Mouse (Mus musculus) heart, postnatal 0 days (tissue): ENCODE results near the gene Ptpn5. TPM values are rescaled to one million over a fixed set of nuclear protein-coding genes. Genes with fewer than 3 reads are reported as not detected.

ENCODE experiments used
- ATAC-seq: fragments of 200-750 bp; cut with Nextera tagmentation; 2 replicates; pipeline ENCODE4 v1.8.0; 2017; ENCODE audit warnings: low read depth, moderate number of reproducible peaks, moderate library complexity; ENCODE audit not compliant: insufficient read depth
- DNase-seq: peaks from one replicate; pipeline ENCODE4 v3.0.0-alpha.2; 2016; ENCODE audit warnings: low spot score
- H3K27ac ChIP-seq: fragments of 300-500 bp; sonication (generic); 2 replicates; pipeline ENCODE4 v1.5.1; 2014; ENCODE audit warnings: low read depth, mild to moderate bottlenecking
- H3K27me3 ChIP-seq: fragments of 300-500 bp; sonication (generic); 2 replicates; pipeline ENCODE4 v1.6.1; 2014; ENCODE audit warnings: low read length, mixed read lengths; ENCODE audit not compliant: control insufficient read depth, insufficient read depth
- H3K36me3 ChIP-seq: fragments of 300-500 bp; sonication (generic); replicated peaks from 2 replicates; pipeline ENCODE4 v1.6.1; 2014; ENCODE audit warnings: low read length, mixed read lengths; ENCODE audit not compliant: control insufficient read depth, insufficient read depth
- H3K4me1 ChIP-seq: fragments of 300-500 bp; sonication (generic); 2 replicates; pipeline ENCODE4 v1.6.1; 2014; ENCODE audit warnings: antibody characterized with exemption; ENCODE audit not compliant: control insufficient read depth, insufficient read depth
- H3K4me2 ChIP-seq: fragments of 300-500 bp; sonication (generic); 2 replicates; pipeline ENCODE4 v1.6.1; 2014; ENCODE audit warnings: low read depth, mild to moderate bottlenecking, low read length, moderate library complexity
- H3K4me3 ChIP-seq: fragments of 300-500 bp; sonication (generic); 2 replicates; pipeline ENCODE4 v1.5.1; 2014; ENCODE audit warnings: low read depth, low read length
- H3K9ac ChIP-seq: fragments of 300-500 bp; sonication (generic); replicated peaks from 2 replicates; pipeline ENCODE4 v1.6.1; 2014; ENCODE audit warnings: low read depth, low read length, mixed read lengths
- H3K9me3 ChIP-seq: fragments of 300-500 bp; sonication (generic); replicated peaks from 2 replicates; pipeline ENCODE4 v1.6.1; 2016; ENCODE audit warnings: low read length; ENCODE audit not compliant: control insufficient read depth
- CTCF ChIP-seq: IDR thresholded peaks from 2 replicates; pipeline ENCODE4 v1.5.1; 2016; ENCODE audit warnings: antibody characterized with exemption, control low read depth, low read depth
- EP300 ChIP-seq: IDR thresholded peaks from 2 replicates; pipeline ENCODE4 v1.6.1; 2016; ENCODE audit warnings: antibody characterized with exemption, low read depth
- WGBS: fragments of 180-500 bp; shearing (Covaris S2); extraction: QIAGEN DNeasy Blood & Tissue Kit; methylation state at CpG from one replicate; pipeline ENCODE4 v1.1.7; 2014; 5-methylcytosine and 5-hydroxymethylcytosine counted together
- polyA plus RNA-seq: library from polyadenylated mRNA; unstranded; fragments of >200 nt; fragmentation: Nextera tagmentation; extraction: Ambion mirVana; gene quantifications from 2 replicates; pipeline ENCODE4 v1.2.1, GENCODE M21; 2015
- total RNA-seq: library from RNA; depleted of rRNA; stranded (reverse); fragments of >200 nt; gene quantifications from 2 replicates; pipeline ENCODE4 v1.2.3, GENCODE M21; 2014; ENCODE audit warnings: low replicate concordance

The Ptpn5 gene
- total and polyA plus RNA-seq, 2 experiments from 2014 or later = not detected

DNA sequence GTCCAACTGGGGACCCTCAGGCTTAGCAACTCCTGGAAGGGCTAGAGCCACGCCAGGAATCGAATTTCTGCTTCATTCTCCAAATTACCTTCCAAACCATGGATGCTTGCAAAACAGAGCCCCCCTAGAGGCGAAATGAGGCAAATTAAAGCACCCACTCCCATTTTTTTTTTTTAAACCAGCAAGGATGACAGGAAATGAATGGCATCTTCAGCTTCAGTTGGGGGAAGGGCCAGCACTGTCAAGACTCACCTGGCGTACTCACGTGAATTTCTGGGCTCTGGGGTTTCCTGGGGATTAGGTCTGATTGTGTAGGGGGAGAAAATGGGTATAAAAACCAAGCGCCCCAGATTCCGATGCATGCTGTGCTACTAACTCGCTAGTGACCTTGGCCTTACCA, 2.2 kb downstream of the Ptpn5 start:
- Histone ChIP-seq H3K4me3 (no peak overlapping the region), H3K36me3 (no peaks in the 10 kb centered on the region), H3K9ac (no peak overlapping the region), H3K4me1 (no peaks in the 10 kb centered on the region), H3K9me3 (no peaks in the 10 kb centered on the region), H3K27me3 (peaks cover 65% of the 10 kb centered on the region), H3K4me2 (no peak overlapping the region), H3K27ac (no peak overlapping the region)
- DNase-seq (no peak), ATAC-seq (no peak)
- TF ChIP-seq CTCF (no peak), EP300 (no peak)
- 33% methylated on average over 8 of the region's 8 CpGs for WGBS

DNA sequence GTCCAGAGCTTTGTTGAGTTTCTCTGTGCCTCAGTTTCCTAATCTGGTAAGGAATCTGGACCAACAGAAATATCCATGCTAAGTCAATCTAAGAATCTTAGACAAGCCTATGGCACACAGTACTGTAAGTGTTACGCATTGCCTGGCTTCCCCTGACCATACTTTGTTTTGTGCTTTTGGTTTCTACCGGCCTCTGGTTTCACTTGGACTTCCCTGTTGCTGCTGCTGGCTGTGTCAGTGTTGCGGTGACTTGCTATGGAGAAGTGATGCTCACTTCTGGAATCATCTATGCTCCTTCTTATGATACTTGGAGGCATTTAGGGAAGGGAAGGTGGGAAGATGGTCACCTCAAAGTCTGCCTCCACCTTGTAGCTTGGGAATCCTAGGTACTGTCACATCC, 11.5 kb downstream of the Ptpn5 start:
- Histone ChIP-seq H3K4me2 (no peak overlapping the region), H3K9me3 (no peaks in the 10 kb centered on the region), H3K4me3 (no peak overlapping the region), H3K9ac (no peak overlapping the region), H3K27ac (no peak overlapping the region), H3K4me1 (no peaks in the 10 kb centered on the region), H3K36me3 (no peaks in the 10 kb centered on the region), H3K27me3 (no peaks in the 10 kb centered on the region)
- 73% methylated on average over 3 of the region's 3 CpGs for WGBS
- ATAC-seq (no peak), DNase-seq (no peak)
- TF ChIP-seq CTCF (no peak), EP300 (no peak)

- 55% methylated on average over 6 of the region's 6 CpGs for WGBS
- Histone ChIP-seq H3K9ac (no peak overlapping the region), H3K4me2 (no peak overlapping the region), H3K27ac (no peak overlapping the region), H3K36me3 (no peaks in the 10 kb centered on the region), H3K9me3 (no peaks in the 10 kb centered on the region), H3K27me3 (0 out of 2 replicates have a peak, but pooled peaks cover 3% of the 10 kb centered on the region), H3K4me3 (no peak overlapping the region), H3K4me1 (no peaks in the 10 kb centered on the region)
- TF ChIP-seq CTCF = no peak
- TF ChIP-seq EP300 = no peak
- ATAC-seq (no peak), DNase-seq (no peak)
Measured at GRCm38 (mm10) chr7:47116666-47117065, 16.8 kb downstream of the Ptpn5 start.

- no peak overlapping the region for H3K27ac ChIP-seq
- DNase-seq (no peak), ATAC-seq (no peak)
- H3K36me3 ChIP-seq = no peaks in the 10 kb centered on the region
- H3K4me1 ChIP-seq = no peaks in the 10 kb centered on the region
- H3K9me3 ChIP-seq = no peaks in the 10 kb centered on the region
- 69% methylated on average over 2 of the region's 2 CpGs for WGBS
- no peak overlapping the region for H3K4me2 ChIP-seq
- TF ChIP-seq CTCF = no peak
- no peak for TF ChIP-seq EP300
- 0 out of 2 replicates have a peak, but pooled peaks cover 3% of the 10 kb centered on the region for H3K27me3 ChIP-seq
- H3K4me3 ChIP-seq = no peak overlapping the region
- no peak overlapping the region for H3K9ac ChIP-seq
Measured at GRCm38 (mm10) chr7:47115491-47115890, 18.0 kb downstream of the Ptpn5 start.

GRCm38 (mm10) chr7:47113383-47113782, 20.1 kb downstream of the Ptpn5 start:
- Histone ChIP-seq H3K9ac (no peak overlapping the region), H3K4me3 (no peak overlapping the region), H3K36me3 (no peaks in the 10 kb centered on the region), H3K4me2 (no peak overlapping the region), H3K4me1 (no peaks in the 10 kb centered on the region), H3K27ac (no peak overlapping the region), H3K27me3 (0 out of 2 replicates have a peak, but pooled peaks cover 3% of the 10 kb centered on the region), H3K9me3 (no peaks in the 10 kb centered on the region)
- 61% methylated on average over 7 of the region's 7 CpGs for WGBS
- no peak for DNase-seq
- no peak for ATAC-seq
- no peak for TF ChIP-seq CTCF
- no peak for TF ChIP-seq EP300

DNA sequence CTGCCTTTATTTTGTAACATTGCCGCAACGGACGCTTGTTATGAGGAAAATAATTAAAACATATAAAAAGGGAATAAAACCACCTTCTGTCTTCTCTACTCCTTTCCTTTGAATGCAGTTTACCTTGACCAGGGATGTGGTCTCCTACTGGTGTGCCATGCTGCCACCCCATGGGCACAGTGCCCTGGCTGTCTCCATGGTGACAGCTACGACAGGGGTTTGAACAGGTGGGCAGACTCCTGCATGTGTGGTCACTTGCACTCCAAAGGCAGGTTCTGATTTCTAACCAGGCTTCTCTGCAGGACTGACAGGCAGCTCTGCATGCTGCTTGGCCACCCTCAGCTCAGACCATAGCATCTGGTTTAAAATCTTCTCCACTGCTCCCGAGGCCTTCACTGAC, 21.4 kb downstream of the Ptpn5 start:
- TF ChIP-seq CTCF (no peak), EP300 (no peak)
- H3K9ac ChIP-seq = no peak overlapping the region
- H3K27me3 ChIP-seq = 0 out of 2 replicates have a peak, but pooled peaks cover 3% of the 10 kb centered on the region
- no peaks in the 10 kb centered on the region for H3K4me1 ChIP-seq
- WGBS = 86% methylated on average over 5 of the region's 5 CpGs
- no peaks in the 10 kb centered on the region for H3K36me3 ChIP-seq
- H3K4me2 ChIP-seq = no peak overlapping the region
- H3K4me3 ChIP-seq = no peak overlapping the region
- DNase-seq (no peak), ATAC-seq (no peak)
- no peaks in the 10 kb centered on the region for H3K9me3 ChIP-seq
- H3K27ac ChIP-seq = no peak overlapping the region
